Mouse (Mus musculus) intestine, embryonic 14.5 days (tissue): Measurements from ENCODE around the gene Glb1l3. TPM values are rescaled to one million over a fixed set of nuclear protein-coding genes. Genes with fewer than 3 reads are reported as not detected.
"Not testable (repeated sequence)": the region's sequence is repeated elsewhere in the genome, so short reads cannot be mapped to it uniquely, and the experiment has no call there.

Experiments used
- ATAC-seq: fragments of 200-750 bp; cut with Nextera tagmentation; replicated peaks from 2 replicates; pipeline ENCODE4 v1.8.0; 2017; ENCODE audit warnings: low read depth, moderate number of reproducible peaks, moderate TSS enrichment, moderate library complexity; ENCODE audit not compliant: low FRiP score, low TSS enrichment
- DNase-seq: peaks from one replicate; pipeline ENCODE4 v3.0.0-alpha.2; 2018; ENCODE audit warnings: low spot score
- H3K27ac ChIP-seq: fragments of 300-500 bp; sonication (generic); 2 replicates; pipeline ENCODE4 v1.5.1; 2014; ENCODE audit warnings: low read depth, mild to moderate bottlenecking, control low read depth
- H3K27me3 ChIP-seq: fragments of 300-500 bp; sonication (generic); replicated peaks from 2 replicates; pipeline ENCODE4 v1.6.1; 2014; ENCODE audit warnings: low read length, control low read depth; ENCODE audit not compliant: control insufficient read depth, insufficient read depth
- H3K36me3 ChIP-seq: fragments of 300-500 bp; sonication (generic); 2 replicates; pipeline ENCODE4 v1.6.1; 2014; ENCODE audit warnings: low read length, control low read depth; ENCODE audit not compliant: control insufficient read depth, insufficient read depth
- H3K4me1 ChIP-seq: fragments of 300-500 bp; sonication (generic); replicated peaks from 2 replicates; pipeline ENCODE4 v1.6.1; 2014; ENCODE audit warnings: low read length, control low read depth, mixed read lengths; ENCODE audit not compliant: control insufficient read depth, insufficient read depth
- H3K4me2 ChIP-seq: fragments of 300-500 bp; sonication (generic); 2 replicates; pipeline ENCODE4 v1.6.1; 2014; ENCODE audit warnings: low read length
- H3K4me3 ChIP-seq: fragments of 300-500 bp; sonication (generic); 2 replicates; pipeline ENCODE4 v1.5.1; 2014; ENCODE audit warnings: low read depth, low read length, control low read depth, mixed read lengths
- H3K9ac ChIP-seq: fragments of 300-500 bp; sonication (generic); 2 replicates; pipeline ENCODE4 v1.6.1; 2014; ENCODE audit warnings: mild to moderate bottlenecking, low read length
- H3K9me3 ChIP-seq: fragments of 300-500 bp; sonication (generic); 2 replicates; pipeline ENCODE4 v1.6.1; 2016; ENCODE audit warnings: low read length, control low read depth; ENCODE audit not compliant: control insufficient read depth
- WGBS: fragments of 180-500 bp; shearing (Covaris S2); extraction: QIAGEN DNeasy Blood & Tissue Kit; methylation state at CpG from one replicate; pipeline ENCODE4 v1.1.7; 2014; 5-methylcytosine and 5-hydroxymethylcytosine counted together
- polyA plus RNA-seq: library from polyadenylated mRNA; unstranded; fragments of >200 nt; fragmentation: Nextera tagmentation; extraction: Ambion mirVana; gene quantifications from 2 replicates; pipeline ENCODE4 v1.2.1, GENCODE M21; 2014

Gene Glb1l3
- not detected in 2 replicates for polyA plus RNA-seq

- Histone ChIP-seq H3K9me3 (no peaks in the 10 kb centered on the region), H3K9ac (no peak within 1 kb of the TSS), H3K27me3 (no peaks in the 10 kb centered on the region), H3K4me2 (no peak within 1 kb of the TSS), H3K36me3 (no peaks in the 10 kb centered on the region), H3K4me1 (no peaks in the 10 kb centered on the region), H3K4me3 (no peak within 1 kb of the TSS), H3K27ac (no peak within 1 kb of the TSS)
- DNase-seq (no peak), ATAC-seq (no peak)
- 69% methylated on average over 5 of the region's 5 CpGs for WGBS
Observed at GRCm38 (mm10) chr9:26860751-26861150, at the start of gene Glb1l3. TSS of gene Glb1l3 (minus strand) at chr9:26860890.

DNA sequence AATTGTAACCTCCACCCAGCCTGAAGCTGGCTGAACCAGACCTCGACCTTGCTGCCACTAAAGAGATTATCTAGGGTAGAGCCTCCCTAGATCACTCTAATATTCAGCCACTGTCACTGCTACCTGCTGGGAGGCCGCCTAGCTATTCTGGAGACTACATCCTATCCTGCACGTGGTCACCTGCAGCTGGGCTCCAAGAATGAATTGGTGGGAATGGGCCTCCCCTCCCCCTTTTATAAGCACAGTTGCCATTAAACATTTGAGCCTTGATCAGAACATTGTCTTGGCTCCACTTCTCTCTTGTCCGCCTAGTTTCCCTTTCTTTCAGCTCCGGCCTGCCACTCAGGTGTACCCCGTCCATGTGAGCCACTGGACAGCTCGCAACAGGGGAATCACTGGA, 9.2 kb upstream of the Glb1l3 start:
- not testable (repeated sequence) for H3K4me2 ChIP-seq, ATAC-seq, H3K4me3 ChIP-seq, H3K4me1 ChIP-seq, H3K9ac ChIP-seq, H3K9me3 ChIP-seq, H3K27ac ChIP-seq, H3K27me3 ChIP-seq, DNase-seq, H3K36me3 ChIP-seq
- 76% methylated on average over 7 of the region's 7 CpGs for WGBS

DNA sequence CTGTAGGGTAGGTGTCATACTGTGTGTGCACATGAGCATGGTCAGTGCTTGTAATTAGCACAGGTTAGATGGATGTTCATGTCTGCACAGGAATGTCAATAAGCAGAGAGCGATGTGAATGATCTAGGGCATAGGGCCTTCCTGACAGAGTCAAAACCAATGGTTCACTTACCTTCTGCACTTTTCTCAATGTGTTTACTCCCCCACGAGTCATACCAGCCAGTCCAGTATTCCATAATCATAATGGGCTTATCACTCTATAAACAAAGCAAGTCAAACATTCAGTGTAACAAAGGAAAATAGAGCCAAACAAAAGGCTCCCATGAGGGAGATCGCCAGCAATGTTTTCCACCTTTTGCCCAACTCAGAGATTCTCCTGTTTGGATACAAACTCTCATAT, 29.6 kb downstream of the Glb1l3 start:
- Histone ChIP-seq H3K4me3 (no peak overlapping the region), H3K4me2 (no peak overlapping the region), H3K9ac (no peak overlapping the region), H3K27me3 (no peaks in the 10 kb centered on the region), H3K4me1 (no peaks in the 10 kb centered on the region), H3K27ac (no peak overlapping the region), H3K36me3 (no peaks in the 10 kb centered on the region), H3K9me3 (no peaks in the 10 kb centered on the region)
- ATAC-seq (no peak), DNase-seq (no peak)
- 65% methylated on average over 3 of the region's 3 CpGs for WGBS

- 73% methylated on average over 1 of the region's 1 CpGs for WGBS
- H3K9me3 ChIP-seq, result no peaks in the 10 kb centered on the region
- no peaks in the 10 kb centered on the region for H3K36me3 ChIP-seq
- H3K4me3 ChIP-seq, result no peak overlapping the region
- DNase-seq, result no peak
- H3K9ac ChIP-seq, result no peak overlapping the region
- H3K27ac ChIP-seq, result no peak overlapping the region
- no peak for ATAC-seq
- no peaks in the 10 kb centered on the region for H3K4me1 ChIP-seq
- H3K27me3 ChIP-seq, result no peaks in the 10 kb centered on the region
- no peak overlapping the region for H3K4me2 ChIP-seq
Observed at GRCm38 (mm10) chr9:26819942-26820341, 40.7 kb downstream of the Glb1l3 start.

DNA sequence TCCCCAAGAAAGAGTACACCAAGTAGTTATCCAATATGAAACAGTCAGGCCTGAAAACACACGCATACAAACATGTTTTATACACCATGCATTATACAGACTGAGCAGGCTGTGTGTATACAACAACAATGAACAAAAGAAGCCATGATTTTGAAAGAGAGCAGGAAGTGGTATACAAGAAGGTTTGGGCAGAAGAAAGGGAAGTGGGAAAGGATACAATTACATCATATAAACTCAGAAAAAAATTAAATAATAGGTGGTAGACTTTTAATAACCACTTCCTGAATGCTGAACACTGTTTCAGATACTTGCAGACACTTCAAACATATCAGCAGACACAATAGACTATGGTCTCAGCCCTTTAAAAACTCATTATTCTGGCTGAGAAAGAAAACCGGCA, 52.0 kb downstream of the Glb1l3 start:
- no peaks in the 10 kb centered on the region for H3K9me3 ChIP-seq
- WGBS, result 83% methylated on average over 2 of the region's 2 CpGs
- ATAC-seq, result no peak
- no peaks in the 10 kb centered on the region for H3K27me3 ChIP-seq
- no peak overlapping the region for H3K27ac ChIP-seq
- H3K4me2 ChIP-seq, result no peak overlapping the region
- no peak for DNase-seq
- no peak overlapping the region for H3K4me3 ChIP-seq
- no peak overlapping the region for H3K9ac ChIP-seq
- peaks cover 5% of the 10 kb centered on the region for H3K4me1 ChIP-seq
- H3K36me3 ChIP-seq, result no peaks in the 10 kb centered on the region

DNA sequence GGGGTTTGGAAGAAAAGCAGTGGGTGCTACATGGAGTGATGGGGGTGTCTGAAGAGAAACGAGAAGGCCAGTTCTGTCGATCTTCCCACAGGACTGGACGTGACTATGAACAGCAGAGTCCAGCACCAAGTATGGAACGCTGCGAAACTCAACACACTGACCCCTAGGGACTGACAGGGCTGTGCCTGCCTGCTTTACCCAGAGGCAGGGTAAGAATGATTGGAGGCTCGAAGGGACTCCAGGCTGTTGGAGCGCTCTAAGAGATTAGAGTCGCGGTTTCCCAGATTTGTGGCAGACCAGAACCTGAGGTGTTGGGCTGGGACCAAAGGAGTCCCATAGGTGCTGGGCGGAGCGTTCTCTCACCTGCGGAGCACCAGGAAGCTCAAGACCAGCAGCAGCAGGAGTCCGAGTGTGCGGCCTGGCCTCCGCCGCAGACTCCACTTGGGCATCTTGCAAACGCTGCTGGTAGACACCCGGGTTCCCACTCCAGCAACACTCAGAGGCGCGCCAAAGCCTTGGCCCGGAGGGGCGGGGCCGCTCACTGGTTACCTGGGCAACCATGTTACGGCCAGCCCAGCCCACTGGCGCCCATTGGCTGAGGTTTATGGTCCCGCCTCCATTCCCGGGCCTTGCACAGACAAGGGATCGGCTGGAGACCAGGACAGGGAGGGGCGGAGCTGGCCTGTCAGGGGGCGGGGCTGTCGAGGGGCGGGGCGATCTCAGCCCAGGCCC, 54.6 kb downstream of the Glb1l3 start, which contains the start of gene Glb1l2:
Gene Glb1l2, minus strand, starts transcription at position 534 of the 732 bp plus-strand sequence.
- under 1% methylated on average over 33 of the region's 33 CpGs for WGBS
- no peaks in the 10 kb centered on the region for H3K9me3 ChIP-seq
- H3K4me2 ChIP-seq, result peak within 1 kb of the TSS; percentile 75
- H3K4me1 ChIP-seq, result peaks cover 5% of the 10 kb centered on the region
- H3K36me3 ChIP-seq, result no peaks in the 10 kb centered on the region
- peak within 1 kb of the TSS; percentile 35 for H3K9ac ChIP-seq
- no peaks in the 10 kb centered on the region for H3K27me3 ChIP-seq
- H3K27ac ChIP-seq, result no peak within 1 kb of the TSS
- ATAC-seq (peak; percentile 100), DNase-seq (peak; percentile 95)
- peak within 1 kb of the TSS; percentile 42 for H3K4me3 ChIP-seq

DNA sequence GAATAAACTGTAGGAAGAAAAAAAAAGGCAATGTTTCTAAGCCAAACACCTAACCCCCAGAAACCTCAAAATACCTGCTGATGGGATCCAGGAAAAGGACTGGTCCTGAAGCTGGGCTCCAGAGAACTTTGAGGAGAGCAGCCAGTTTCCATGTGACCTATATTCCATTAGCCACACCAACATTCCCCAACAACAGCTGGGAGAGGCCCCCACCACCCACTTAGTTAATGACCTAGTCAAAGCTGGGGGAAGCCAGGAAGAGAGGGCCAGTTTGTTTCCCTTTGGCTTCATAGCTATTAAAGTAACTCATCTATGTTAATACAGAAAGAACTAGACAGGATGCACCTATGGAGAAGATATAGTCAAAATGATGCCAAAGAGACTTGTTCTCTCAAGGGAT, 56.4 kb downstream of the Glb1l3 start:
- H3K27me3 ChIP-seq, result no peaks in the 10 kb centered on the region
- DNase-seq, result no peak
- no peak overlapping the region for H3K27ac ChIP-seq
- no peaks in the 10 kb centered on the region for H3K9me3 ChIP-seq
- no peak for ATAC-seq
- peaks cover 5% of the 10 kb centered on the region for H3K4me1 ChIP-seq
- H3K4me3 ChIP-seq, result no peak overlapping the region
- H3K4me2 ChIP-seq, result no peak overlapping the region
- H3K36me3 ChIP-seq, result no peaks in the 10 kb centered on the region
- no peak overlapping the region for H3K9ac ChIP-seq

- ATAC-seq (no peak), DNase-seq (no peak)
- H3K4me1 ChIP-seq, result no peaks in the 10 kb centered on the region
- H3K27ac ChIP-seq, result no peak overlapping the region
- H3K4me3 ChIP-seq, result no peak overlapping the region
- 93% methylated on average over 2 of the region's 2 CpGs for WGBS
- H3K9ac ChIP-seq, result no peak overlapping the region
- no peaks in the 10 kb centered on the region for H3K27me3 ChIP-seq
- no peaks in the 10 kb centered on the region for H3K9me3 ChIP-seq
- H3K4me2 ChIP-seq, result no peak overlapping the region
- no peaks in the 10 kb centered on the region for H3K36me3 ChIP-seq
Observed at GRCm38 (mm10) chr9:26800357-26800756, 60.3 kb downstream of the Glb1l3 start.

GRCm38 (mm10) chr9:26798731-26799130, 62.0 kb downstream of the Glb1l3 start:
- Histone ChIP-seq H3K27ac (no peak overlapping the region), H3K4me3 (no peak overlapping the region), H3K9ac (no peak overlapping the region), H3K4me1 (no peaks in the 10 kb centered on the region), H3K36me3 (no peaks in the 10 kb centered on the region), H3K9me3 (no peaks in the 10 kb centered on the region), H3K4me2 (no peak overlapping the region), H3K27me3 (no peaks in the 10 kb centered on the region)
- ATAC-seq (no peak), DNase-seq (no peak)
- WGBS, result 76% methylated on average over 1 of the region's 1 CpGs
